Mouse (Mus musculus) T-helper 2 cell (primary cell): ENCODE measurements around the gene D930020B18Rik.

ENCODE experiments used
- in situ Hi-C: fragments of 300-600 bp; cut with MboI, MseI; formaldehyde crosslinking; loops from one replicate; pipeline ENCODE4 v1.15.1; 2025; ENCODE audit warnings: high pct_unique_total_duplicates

D930020B18Rik gene

GRCm38 (mm10) chr10:121641272-121642053 is at the start of gene D930020B18Rik:
Gene D930020B18Rik, plus strand, starts transcription at chr10:121641588.
- in situ Hi-C loops, result no loop called here

GRCm38 (mm10) chr10:121596580-121596979 is 44.8 kb upstream of the D930020B18Rik start:
- in situ Hi-C loops, result no loop called here

- in situ Hi-C loops, result loop anchor here (25.0 kb wide), 2 partner anchors 1489 to 1536 kb away; partner anchors contain the start of gene Helb
Observed at GRCm38 (mm10) chr10:121601272-121601671, 40.1 kb upstream of the D930020B18Rik start.

GRCm38 (mm10) chr10:121603556-121603955 is 37.8 kb upstream of the D930020B18Rik start:
- in situ Hi-C loops, result loop anchor here (25.0 kb wide), 2 partner anchors 1491 to 1534 kb away; partner anchors contain the start of gene Helb

GRCm38 (mm10) chr10:121604632-121605344 is 36.6 kb upstream of the D930020B18Rik start:
- in situ Hi-C loops, result loop anchor here (25.0 kb wide), 2 partner anchors 1492 to 1533 kb away; partner anchors contain the start of gene Helb

GRCm38 (mm10) chr10:121608177-121608576 is 33.2 kb upstream of the D930020B18Rik start:
- in situ Hi-C loops, result loop anchor here (25.0 kb wide), 2 partner anchors 1496 to 1529 kb away; partner anchors contain the start of gene Helb

- in situ Hi-C loops, result loop anchor here (25.0 kb wide), 2 partner anchors 1499 to 1526 kb away; partner anchors contain the start of gene Helb
Observed at GRCm38 (mm10) chr10:121611587-121611986, 29.8 kb upstream of the D930020B18Rik start.

GRCm38 (mm10) chr10:121612448-121612847 is 28.9 kb upstream of the D930020B18Rik start:
- in situ Hi-C loops, result loop anchor here (25.0 kb wide), 2 partner anchors 1500 to 1525 kb away; partner anchors contain the start of gene Helb

GRCm38 (mm10) chr10:121613570-121613969 is 27.8 kb upstream of the D930020B18Rik start:
- in situ Hi-C loops, result loop anchor here (25.0 kb wide), 2 partner anchors 1501 to 1524 kb away; partner anchors contain the start of gene Helb

GRCm38 (mm10) chr10:121615146-121615870 is 26.1 kb upstream of the D930020B18Rik start:
- in situ Hi-C loops, result loop anchor here (25.0 kb wide), 2 partner anchors 1503 to 1522 kb away; partner anchors contain the start of gene Helb

- in situ Hi-C loops, result loop anchor here (25.0 kb wide), 2 partner anchors 1504 to 1521 kb away; partner anchors contain the start of gene Helb
Observed at GRCm38 (mm10) chr10:121615935-121616334, 25.5 kb upstream of the D930020B18Rik start.

GRCm38 (mm10) chr10:121622431-121622830 is 19.0 kb upstream of the D930020B18Rik start:
- in situ Hi-C loops, result loop anchor here (25.0 kb wide), 2 partner anchors 1510 to 1515 kb away; partner anchors contain the start of gene Helb

GRCm38 (mm10) chr10:121623670-121624069 is 17.7 kb upstream of the D930020B18Rik start:
- in situ Hi-C loops, result loop anchor here (25.0 kb wide), 2 partner anchors 1511 to 1514 kb away; partner anchors contain the start of gene Helb

GRCm38 (mm10) chr10:121625006-121625405 is 16.4 kb upstream of the D930020B18Rik start:
- in situ Hi-C loops, result no loop called here

- in situ Hi-C loops, result no loop called here
Observed at GRCm38 (mm10) chr10:121625407-121626185, 15.8 kb upstream of the D930020B18Rik start.

- in situ Hi-C loops, result no loop called here
Observed at GRCm38 (mm10) chr10:121626186-121626882, 15.1 kb upstream of the D930020B18Rik start, which contains the start of gene Xpot. Gene Xpot, minus strand, starts transcription at chr10:121626332.

- in situ Hi-C loops, result no loop called here
Observed at GRCm38 (mm10) chr10:121627216-121627852, 14.1 kb upstream of the D930020B18Rik start.

- in situ Hi-C loops, result no loop called here
Observed at GRCm38 (mm10) chr10:121628561-121629040, 12.8 kb upstream of the D930020B18Rik start.

- in situ Hi-C loops, result no loop called here
Observed at GRCm38 (mm10) chr10:121634159-121634558, 7.2 kb upstream of the D930020B18Rik start.
